Mouse (Mus musculus) brain, embryonic 14.5 days (tissue): ENCODE results near the gene Gm21671. TPM values are rescaled to one million over a fixed set of nuclear protein-coding genes. Genes with fewer than 3 reads are reported as not detected.
"Not testable (repeated sequence)": the region's sequence is repeated elsewhere in the genome, so short reads cannot be mapped to it uniquely, and the experiment has no call there.

ENCODE experiments used
- DNase-seq: peaks from one replicate; pipeline ENCODE4 v3.0.0-alpha.2; 2011; ENCODE audit warnings: low read depth
- polyA plus RNA-seq: library from polyadenylated mRNA; depleted of rRNA; stranded (reverse); fragments of >200 nt; gene quantifications from 2 replicates; pipeline ENCODE4 v1.2.3, GENCODE M21; 2012; rRNA removed

The Gm21671 gene
- polyA plus RNA-seq = not detected in 2 replicates

- DNase-seq = not testable (repeated sequence)
Measured at GRCm38 (mm10) chr5:25954317-25954716, at the start of gene Gm21671. Gm21671 (minus strand) TSS chr5:25954417.

- DNase-seq = not testable (repeated sequence)
Measured at GRCm38 (mm10) chr5:25988550-25988949, 34.3 kb upstream of the Gm21671 start, which contains the start of gene Gm21698. Gm21698 (minus strand) TSS chr5:25988650.

GRCm38 (mm10) chr5:25972563-25972962, 18.3 kb upstream of the Gm21671 start, which contains the start of gene Gm21680:
Gm21680 (minus strand) TSS chr5:25972663.
- not testable (repeated sequence) for DNase-seq

- not testable (repeated sequence) for DNase-seq
Measured at GRCm38 (mm10) chr5:25957050-25957449, 2.8 kb upstream of the Gm21671 start.

DNA sequence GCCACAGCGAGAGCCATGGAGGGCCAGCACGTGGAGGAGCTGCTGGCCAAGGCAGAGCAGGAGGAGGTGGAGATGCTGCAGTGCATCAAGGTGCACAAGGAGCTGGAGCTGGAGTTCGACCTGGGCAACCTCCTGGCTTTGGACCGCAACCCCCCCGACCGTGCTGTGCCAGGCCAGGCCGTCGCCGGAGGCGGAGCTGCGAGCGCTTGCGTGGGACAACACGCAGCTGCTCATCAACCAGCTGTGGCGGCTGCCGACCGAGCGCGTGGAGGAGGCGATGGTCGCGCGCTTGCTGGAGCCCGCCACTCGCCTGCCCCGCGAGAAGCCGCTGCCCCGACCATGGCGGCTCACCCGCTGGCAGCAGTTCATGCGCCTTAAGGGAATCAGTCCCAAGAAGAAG, 2.4 kb upstream of the Gm21671 start:
- DNase-seq = peak; percentile 32

GRCm38 (mm10) chr5:25945391-25945790, 8.8 kb downstream of the Gm21671 start:
- DNase-seq = not testable (repeated sequence)

GRCm38 (mm10) chr5:25942281-25942680, 11.9 kb downstream of the Gm21671 start, which contains the start of gene Gm21663:
Gm21663 (minus strand) TSS chr5:25942381.
- DNase-seq = not testable (repeated sequence)

Other genes with a start within 250 kb of the Gm21671 start
- gene Xrcc2, start 248.6 kb downstream of the Gm21671 start, polyA plus RNA-seq = 7.9 and 12.0 TPM in 2 replicates
- gene Actr3b, start 194.4 kb downstream of the Gm21671 start, polyA plus RNA-seq = 15.5 and 18.0 TPM in 2 replicates
- not detected in 2 replicates for gene Gm21663, start 12.0 kb downstream of the Gm21671 start, polyA plus RNA-seq
- not detected in 2 replicates for gene Gm21680, start 18.2 kb upstream of the Gm21671 start, polyA plus RNA-seq
- gene Gm21698, start 34.2 kb upstream of the Gm21671 start, polyA plus RNA-seq = not detected in 2 replicates
- not detected in 2 replicates for gene Gm1979, start 50.4 kb upstream of the Gm21671 start, polyA plus RNA-seq
- gene Gm5862, start 68.5 kb upstream of the Gm21671 start, polyA plus RNA-seq = not detected in 2 replicates
- 0.04 TPM in 1 of 2 replicates, not detected in the other for gene Speer4a, start 85.1 kb upstream of the Gm21671 start, polyA plus RNA-seq
- not detected in 2 replicates for gene Gm7347, start 104.2 kb upstream of the Gm21671 start, polyA plus RNA-seq
- not detected in 2 replicates for gene Gm10471, start 134.9 kb upstream of the Gm21671 start, polyA plus RNA-seq
- gene 5031410I06Rik, start 150.9 kb upstream of the Gm21671 start, polyA plus RNA-seq = not detected in 2 replicates
- gene Gm10220, start 167.0 kb upstream of the Gm21671 start, polyA plus RNA-seq = not detected in 2 replicates